Mouse (Mus musculus) kidney, postnatal 0 days (tissue): ENCODE results near the gene Nucb1. TPM values are rescaled to one million over a fixed set of nuclear protein-coding genes. Genes with fewer than 3 reads are reported as not detected.

ENCODE experiments used
- ATAC-seq: fragments of 200-750 bp; cut with Nextera tagmentation; replicated peaks from 2 replicates; pipeline ENCODE4 v1.8.0; 2017; ENCODE audit warnings: low read depth, moderate number of reproducible peaks, moderate TSS enrichment, moderate library complexity; ENCODE audit not compliant: low FRiP score
- DNase-seq: peaks from one replicate; pipeline ENCODE4 v3.0.0-alpha.2; 2016; ENCODE audit warnings: low spot score
- H3K27ac ChIP-seq: fragments of 300-500 bp; sonication (generic); 2 replicates; pipeline ENCODE4 v1.5.1; 2014; ENCODE audit warnings: mild to moderate bottlenecking
- H3K27me3 ChIP-seq: fragments of 300-500 bp; sonication (generic); 2 replicates; pipeline ENCODE4 v1.6.1; 2014; ENCODE audit warnings: low read length, mixed read lengths; ENCODE audit not compliant: insufficient read depth
- H3K36me3 ChIP-seq: fragments of 300-500 bp; sonication (generic); 2 replicates; pipeline ENCODE4 v1.6.1; 2014; ENCODE audit warnings: low read length, mixed read lengths; ENCODE audit not compliant: insufficient read depth
- H3K4me1 ChIP-seq: fragments of 300-500 bp; sonication (generic); replicated peaks from 2 replicates; pipeline ENCODE4 v1.6.1; 2014; ENCODE audit warnings: antibody characterized with exemption, low read length, mixed read lengths; ENCODE audit not compliant: insufficient read depth
- H3K4me2 ChIP-seq: fragments of 300-500 bp; sonication (generic); 2 replicates; pipeline ENCODE4 v1.6.1; 2014; ENCODE audit warnings: mild to moderate bottlenecking, low read length, moderate library complexity, mixed read lengths
- H3K4me3 ChIP-seq: fragments of 300-500 bp; sonication (generic); replicated peaks from 2 replicates; pipeline ENCODE4 v1.5.1; 2014; ENCODE audit warnings: low read depth, low read length
- H3K9ac ChIP-seq: fragments of 300-500 bp; sonication (generic); 2 replicates; pipeline ENCODE4 v1.6.1; 2014; ENCODE audit warnings: low read depth, low read length
- H3K9me3 ChIP-seq: fragments of 300-500 bp; sonication (generic); replicated peaks from 2 replicates; pipeline ENCODE4 v1.6.1; 2016; ENCODE audit warnings: low read length, inconsistent platforms, mixed read lengths
- CTCF ChIP-seq: IDR thresholded peaks from 2 replicates; pipeline ENCODE4 v1.5.1; 2016; ENCODE audit warnings: antibody characterized with exemption, low read depth, mild to moderate bottlenecking, moderate library complexity
- WGBS: fragments of 180-500 bp; shearing (Covaris S2); extraction: QIAGEN DNeasy Blood & Tissue Kit; methylation state at CpG from one replicate; pipeline ENCODE4 v1.1.7; 2014; 5-methylcytosine and 5-hydroxymethylcytosine counted together
- polyA plus RNA-seq: library from polyadenylated mRNA; unstranded; fragments of >200 nt; fragmentation: Nextera tagmentation; extraction: Ambion mirVana; gene quantifications from 2 replicates; pipeline ENCODE4 v1.2.1, GENCODE M21; 2015

The Nucb1 gene
- polyA plus RNA-seq: 246 and 265 TPM in 2 replicates

DNA sequence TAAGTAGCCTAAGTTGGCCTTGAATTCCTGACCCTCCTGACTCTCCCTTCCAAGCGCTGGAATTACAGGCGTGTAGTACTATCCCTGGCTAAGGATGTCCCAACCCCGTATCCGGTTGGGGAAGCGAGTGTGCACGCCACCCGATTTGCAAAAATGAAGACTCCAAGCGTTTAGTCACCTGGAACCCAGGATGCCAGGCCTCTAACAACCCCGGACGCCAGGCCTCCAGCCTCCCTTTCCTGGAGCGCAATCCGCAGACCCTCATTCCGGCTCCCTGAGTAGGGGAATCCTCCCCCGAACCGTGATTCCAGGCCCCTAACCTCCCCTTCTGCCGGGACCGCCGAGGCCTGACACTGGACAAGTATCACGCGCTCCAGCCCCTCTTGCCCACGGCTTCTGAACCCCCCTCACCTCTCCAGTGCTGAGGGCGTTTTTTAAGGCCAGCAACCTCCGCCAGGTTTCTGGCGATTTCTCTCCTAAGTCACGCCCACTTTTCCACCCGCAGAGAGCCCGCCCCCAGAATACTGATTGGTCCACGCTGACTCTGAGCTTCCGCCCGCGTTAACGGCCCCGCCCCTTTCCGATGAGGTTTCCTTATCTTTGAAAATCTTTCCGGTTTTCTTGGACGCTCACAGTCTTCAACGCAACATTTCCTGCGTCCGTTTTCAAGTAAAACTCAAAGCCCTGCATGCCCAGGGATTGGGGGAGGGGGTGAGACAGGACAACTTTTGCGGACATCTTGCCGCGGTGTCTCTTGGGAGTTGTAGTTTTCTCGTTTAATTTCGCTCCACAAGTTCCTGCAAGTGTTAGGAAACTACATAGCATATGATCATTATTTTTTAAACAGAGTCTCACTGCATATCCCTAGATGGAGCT lies at the start of gene Nucb1:
Gene Nucb1 (minus strand): TSS at position 495 of the 876 bp plus-strand sequence.
- peak within 1 kb of the TSS; percentile 92 for H3K27ac ChIP-seq
- peak; percentile 99 for DNase-seq
- H3K4me1 ChIP-seq: peaks cover 14% of the 10 kb centered on the region
- under 1% methylated on average over 44 of the region's 44 CpGs for WGBS
- no peak for TF ChIP-seq CTCF
- H3K4me3 ChIP-seq: peak within 1 kb of the TSS; percentile 69
- H3K4me2 ChIP-seq: peak within 1 kb of the TSS; percentile 79
- ATAC-seq: peak; percentile 88
- no peaks in the 10 kb centered on the region for H3K27me3 ChIP-seq
- no peaks in the 10 kb centered on the region for H3K36me3 ChIP-seq
- peak within 1 kb of the TSS; percentile 75 for H3K9ac ChIP-seq
- no peaks in the 10 kb centered on the region for H3K9me3 ChIP-seq

DNA sequence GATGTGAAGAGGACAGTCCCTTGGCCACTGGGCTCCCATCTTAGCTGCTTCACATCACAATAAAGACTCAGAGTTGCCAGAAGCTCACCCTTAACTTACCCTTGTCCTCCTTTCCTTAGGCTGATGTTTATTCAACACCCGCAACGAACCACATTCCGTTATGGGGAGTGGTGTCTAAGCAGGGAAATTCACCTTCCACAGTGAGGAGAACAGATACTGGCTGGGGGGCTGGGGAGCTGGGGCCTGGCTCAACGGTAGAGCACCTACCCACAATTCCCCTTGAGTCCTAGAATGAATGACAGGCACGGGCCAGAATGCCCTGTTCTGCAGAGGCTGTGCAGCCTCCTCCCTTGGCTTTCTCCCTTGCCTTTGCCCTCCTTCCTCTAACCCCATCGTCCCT lies 48.7 kb upstream of the Nucb1 start:
- ATAC-seq: no peak
- Histone ChIP-seq H3K4me3 (no peak overlapping the region), H3K9ac (no peak overlapping the region), H3K4me1 (peaks cover 8% of the 10 kb centered on the region; the same call in 1 of the 2 replicates), H3K9me3 (no peaks in the 10 kb centered on the region), H3K27me3 (no peaks in the 10 kb centered on the region), H3K27ac (no peak overlapping the region), H3K36me3 (no peaks in the 10 kb centered on the region), H3K4me2 (no peak overlapping the region)
- DNase-seq: no peak
- no peak for TF ChIP-seq CTCF
- 46% methylated on average over 6 of the region's 6 CpGs for WGBS

DNA sequence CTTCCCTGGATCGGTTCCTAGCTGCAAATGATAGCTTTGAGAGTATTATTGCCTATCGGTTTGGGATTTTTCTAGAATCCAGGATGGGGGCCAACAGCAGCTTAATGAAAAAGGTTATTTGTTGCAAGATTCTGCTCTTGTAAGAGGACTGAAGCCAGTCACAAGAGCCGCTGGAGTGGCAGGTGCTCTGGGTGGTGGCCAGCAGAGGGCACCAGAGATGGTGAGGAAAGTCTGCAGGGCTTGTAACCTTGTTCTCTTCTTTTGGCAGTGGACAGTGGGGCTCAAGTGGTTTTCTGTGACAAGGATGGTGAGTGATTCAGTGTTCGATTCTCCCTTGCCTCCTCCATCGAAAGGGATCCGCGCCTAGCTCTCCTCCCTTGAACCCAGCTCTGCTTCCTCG lies 45.6 kb upstream of the Nucb1 start:
- ATAC-seq (no peak), DNase-seq (peak; percentile 86)
- Histone ChIP-seq H3K9me3 (no peaks in the 10 kb centered on the region), H3K4me2 (no peak overlapping the region), H3K9ac (no peak overlapping the region), H3K27me3 (no peaks in the 10 kb centered on the region), H3K4me1 (0 out of 2 replicates have a peak, but pooled peaks cover under 1% of the 10 kb centered on the region), H3K4me3 (no peak overlapping the region), H3K27ac (no peak overlapping the region; the same call in 1 of the 2 replicates), H3K36me3 (no peaks in the 10 kb centered on the region)
- 22% methylated on average over 8 of the region's 8 CpGs for WGBS
- peak; percentile 89 for TF ChIP-seq CTCF

- ATAC-seq: peak; percentile 69
Measured at GRCm38 (mm10) chr7:45554744-45555143, 44.5 kb upstream of the Nucb1 start, which contains the start of gene Hsd17b14. Hsd17b14 (plus strand) TSS chr7:45554893.

DNA sequence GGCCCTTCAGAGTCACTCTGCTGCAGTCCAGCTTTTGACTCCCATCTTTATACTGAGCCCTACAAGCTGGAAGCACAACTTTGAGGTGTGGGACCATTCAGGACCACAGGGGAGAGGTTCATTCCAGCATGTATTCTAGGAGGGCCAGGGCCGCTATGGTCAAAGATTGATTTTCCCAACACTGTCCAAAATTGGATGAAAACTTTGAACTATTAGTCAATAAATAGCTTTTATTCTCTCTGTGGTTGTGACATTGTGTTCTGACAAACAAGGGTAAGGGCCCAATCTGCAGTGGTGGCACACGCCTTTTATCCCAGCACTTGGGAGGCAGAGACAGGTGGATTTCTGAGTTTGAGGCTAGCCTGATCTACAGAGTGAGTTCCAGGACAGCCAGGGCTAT lies 43.8 kb upstream of the Nucb1 start:
- no peak for TF ChIP-seq CTCF

More at GRCm38 (mm10) chr7:45554744-45555143, 44.5 kb upstream of the Nucb1 start, which contains the start of gene Hsd17b14:
- no peak for TF ChIP-seq CTCF
- H3K9ac ChIP-seq: no peak within 1 kb of the TSS
- peak; percentile 43 for DNase-seq
- no peaks in the 10 kb centered on the region for H3K9me3 ChIP-seq
- no peak within 1 kb of the TSS for H3K4me3 ChIP-seq
- no peaks in the 10 kb centered on the region for H3K4me1 ChIP-seq
- WGBS: 8% methylated on average over 8 of the region's 8 CpGs
- peak within 1 kb of the TSS; percentile 36 for H3K27ac ChIP-seq
- H3K4me2 ChIP-seq: no peak within 1 kb of the TSS
- H3K36me3 ChIP-seq: no peaks in the 10 kb centered on the region
- no peaks in the 10 kb centered on the region for H3K27me3 ChIP-seq

DNA sequence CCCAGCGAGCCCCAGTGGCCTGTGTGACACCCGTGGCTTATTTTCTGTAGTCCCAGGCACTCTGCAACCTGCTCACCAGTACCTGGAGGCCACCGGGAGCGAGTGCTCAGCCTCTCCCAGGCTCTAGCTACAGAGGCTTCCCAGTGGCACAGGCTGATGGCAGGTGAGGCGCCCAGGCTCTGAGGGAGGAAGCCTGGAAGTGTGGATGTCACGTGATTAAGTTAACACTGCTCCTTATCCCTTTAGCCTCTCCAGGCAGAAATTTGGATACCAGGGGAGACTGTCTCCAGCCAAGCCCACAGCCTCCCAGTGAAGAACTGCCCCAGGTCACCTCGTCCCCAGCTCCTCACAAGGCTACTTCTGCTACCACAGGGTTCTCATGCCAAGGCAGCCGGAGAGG lies 43.3 kb upstream of the Nucb1 start:
- H3K36me3 ChIP-seq: no peaks in the 10 kb centered on the region
- H3K4me3 ChIP-seq: no peak overlapping the region
- no peak for DNase-seq
- no peak overlapping the region for H3K4me2 ChIP-seq
- WGBS: 72% methylated on average over 8 of the region's 8 CpGs
- no peaks in the 10 kb centered on the region for H3K4me1 ChIP-seq
- H3K9me3 ChIP-seq: no peaks in the 10 kb centered on the region
- no peak for TF ChIP-seq CTCF
- H3K27ac ChIP-seq: peak overlapping the region; percentile 36; the same call in 1 of the 2 replicates
- H3K9ac ChIP-seq: no peak overlapping the region
- no peak for ATAC-seq
- H3K27me3 ChIP-seq: no peaks in the 10 kb centered on the region

More for the DNA sequence above, 43.8 kb upstream of the Nucb1 start:
- DNase-seq (no peak), ATAC-seq (no peak)
- no peaks in the 10 kb centered on the region for H3K9me3 ChIP-seq
- no peaks in the 10 kb centered on the region for H3K36me3 ChIP-seq
- H3K4me3 ChIP-seq: no peak overlapping the region
- H3K27me3 ChIP-seq: no peaks in the 10 kb centered on the region
- H3K4me2 ChIP-seq: no peak overlapping the region
- WGBS: 97% methylated on average over 2 of the region's 2 CpGs
- H3K4me1 ChIP-seq: no peaks in the 10 kb centered on the region
- H3K27ac ChIP-seq: peak overlapping the region; percentile 36; the same call in 1 of the 2 replicates
- no peak overlapping the region for H3K9ac ChIP-seq
